Mouse (Mus musculus): ENCODE data around the gene Mdm2. TPM values are rescaled to one million over a fixed set of nuclear protein-coding genes. Genes with fewer than 3 reads are reported as not detected.

Gene Mdm2
- polyA plus RNA-seq, 2 experiments from 2014 or later: 44.4 to 62.8 TPM

- ATAC-seq: no peak
These were observed 41.8 kb downstream of the Mdm2 start for GRCm38 (mm10) chr10:117668546-117669300.

- ATAC-seq: no peak
These were observed 42.7 kb downstream of the Mdm2 start for GRCm38 (mm10) chr10:117667663-117668507.

- no peak for ATAC-seq
These were observed 43.5 kb downstream of the Mdm2 start for GRCm38 (mm10) chr10:117666947-117667630.

GRCm38 (mm10) chr10:117666361-117666760 lies 44.2 kb downstream of the Mdm2 start:
- no peak for ATAC-seq

GRCm38 (mm10) chr10:117665376-117666275 lies 44.9 kb downstream of the Mdm2 start:
- ATAC-seq: no peak

- no peak for ATAC-seq
These were observed 45.7 kb downstream of the Mdm2 start for GRCm38 (mm10) chr10:117664926-117665209.

GRCm38 (mm10) chr10:117664208-117664925 lies 46.2 kb downstream of the Mdm2 start:
- ATAC-seq: no peak

GRCm38 (mm10) chr10:117663865-117664200 lies 46.7 kb downstream of the Mdm2 start:
- no peak for ATAC-seq

- ATAC-seq: no peak
These were observed 47.3 kb downstream of the Mdm2 start for GRCm38 (mm10) chr10:117663056-117663864.

- no peak for ATAC-seq
These were observed 48.1 kb downstream of the Mdm2 start for GRCm38 (mm10) chr10:117662316-117663055.

- peak; percentile 92 for ATAC-seq
These were observed 50.7 kb downstream of the Mdm2 start for GRCm38 (mm10) chr10:117659819-117660218.

- ATAC-seq: no peak
These were observed 51.1 kb downstream of the Mdm2 start for GRCm38 (mm10) chr10:117659430-117659813.

GRCm38 (mm10) chr10:117658522-117659429 lies 51.8 kb downstream of the Mdm2 start:
- ATAC-seq: no peak

- no peak for ATAC-seq
These were observed 52.8 kb downstream of the Mdm2 start for GRCm38 (mm10) chr10:117657659-117658306.

GRCm38 (mm10) chr10:117656985-117657658 lies 53.4 kb downstream of the Mdm2 start:
- no peak for ATAC-seq

- ATAC-seq: no peak
These were observed 53.9 kb downstream of the Mdm2 start for GRCm38 (mm10) chr10:117656662-117656962.

GRCm38 (mm10) chr10:117655908-117656661 lies 54.5 kb downstream of the Mdm2 start:
- no peak for ATAC-seq

Measured in activated CD4-positive, CD25-positive, alpha-beta regulatory T cell, adult 4 months (primary cell).